Mouse (Mus musculus) brain, embryonic 14.5 days (tissue): Measurements from ENCODE around the gene Mcrip2.

Source experiments
- CTCF ChIP-seq: fragments of 200-500 bp; IDR thresholded peaks from 2 replicates; pipeline ENCODE4 v1.5.1; 2012; ENCODE audit warnings: inconsistent platforms, mild to moderate bottlenecking, moderate library complexity, borderline replicate concordance; ENCODE audit not compliant: insufficient read depth, insufficient read length; ENCODE audit errors: extremely low read depth
- POLR2A ChIP-seq: fragments of 200-500 bp; IDR thresholded peaks from 2 replicates; pipeline ENCODE4 v1.6.1; 2012; ENCODE audit warnings: mild to moderate bottlenecking, inconsistent platforms, borderline replicate concordance; ENCODE audit not compliant: poor library complexity, insufficient read depth, insufficient read length, severe bottlenecking; ENCODE audit errors: extremely low read depth

DNA sequence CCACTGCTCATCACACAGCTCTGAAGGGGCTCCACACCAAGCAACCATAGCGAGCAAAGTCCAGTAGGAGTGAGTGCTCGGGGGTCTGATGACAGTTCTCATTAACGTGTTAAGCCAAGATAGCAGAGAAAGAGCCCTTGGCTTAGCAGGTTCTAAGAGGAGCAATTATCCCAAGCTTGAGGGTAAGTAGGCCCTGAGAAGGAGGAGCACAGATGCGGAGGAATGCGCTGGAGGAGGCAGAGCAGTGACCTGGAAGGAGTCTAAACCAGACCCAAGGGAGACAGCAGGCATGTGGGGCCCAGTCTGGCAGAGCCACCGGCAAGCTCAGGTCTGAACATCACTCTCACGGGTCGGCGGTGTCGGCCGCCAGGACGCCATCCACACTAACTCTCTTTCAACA is 27.3 kb upstream of the Mcrip2 start:
- TF ChIP-seq CTCF (no peak), POLR2A (no peak)
